Mouse (Mus musculus): ENCODE measurements around the gene Tmem86a.

Gene Tmem86a

DNA sequence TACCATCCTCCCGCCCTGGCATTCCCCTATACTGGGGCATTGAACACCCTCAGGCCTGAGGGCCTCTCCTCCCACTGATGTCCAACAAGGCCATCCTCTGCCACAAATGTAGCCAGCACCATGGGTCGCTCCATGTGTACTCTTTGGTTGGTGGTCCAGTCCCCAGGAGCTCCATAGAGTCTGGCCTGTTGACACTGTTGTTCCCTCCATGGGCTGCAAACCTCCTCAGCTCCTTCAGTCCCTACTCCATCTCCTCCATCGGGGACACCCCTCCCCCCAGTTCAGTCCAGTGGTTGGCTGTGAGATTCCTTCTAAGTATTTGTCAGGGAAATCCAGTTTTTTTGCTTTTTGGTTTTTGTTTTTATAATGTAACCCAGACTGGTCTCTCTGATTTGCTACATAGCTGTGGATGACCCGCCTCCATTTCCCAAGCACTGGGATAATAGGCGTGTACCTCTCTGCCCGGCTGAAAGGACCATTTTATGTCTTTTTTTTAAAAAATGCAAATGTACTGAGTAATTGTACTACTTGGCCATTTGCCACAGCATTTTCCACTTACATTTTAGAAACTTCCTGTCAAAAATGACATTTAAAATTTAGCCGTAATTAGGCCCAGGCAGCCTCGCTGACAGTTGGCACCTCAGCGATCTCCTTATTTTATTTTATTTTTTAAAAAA is 19.7 kb upstream of the Tmem86a start:
- DNase-seq, result no peak

DNA sequence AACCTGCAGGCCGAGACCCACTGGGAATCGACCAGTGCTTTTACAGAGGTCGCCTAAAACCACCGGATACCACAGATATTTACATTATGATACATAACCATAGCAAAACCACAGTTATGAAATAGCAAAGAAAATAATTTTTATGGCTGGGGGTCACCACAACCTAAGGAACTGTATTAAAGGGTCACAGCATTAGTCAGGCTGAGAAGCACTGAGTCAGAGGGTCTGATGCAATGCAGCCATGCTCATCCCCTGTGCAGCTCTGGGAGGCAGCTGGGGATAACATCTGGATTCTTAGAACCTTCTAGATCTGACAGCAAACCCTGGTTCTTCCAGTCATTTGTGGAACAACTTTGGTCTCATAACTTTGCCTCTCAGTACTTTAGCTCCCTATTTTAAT is 19.0 kb upstream of the Tmem86a start:
- DNase-seq, result no peak

DNA sequence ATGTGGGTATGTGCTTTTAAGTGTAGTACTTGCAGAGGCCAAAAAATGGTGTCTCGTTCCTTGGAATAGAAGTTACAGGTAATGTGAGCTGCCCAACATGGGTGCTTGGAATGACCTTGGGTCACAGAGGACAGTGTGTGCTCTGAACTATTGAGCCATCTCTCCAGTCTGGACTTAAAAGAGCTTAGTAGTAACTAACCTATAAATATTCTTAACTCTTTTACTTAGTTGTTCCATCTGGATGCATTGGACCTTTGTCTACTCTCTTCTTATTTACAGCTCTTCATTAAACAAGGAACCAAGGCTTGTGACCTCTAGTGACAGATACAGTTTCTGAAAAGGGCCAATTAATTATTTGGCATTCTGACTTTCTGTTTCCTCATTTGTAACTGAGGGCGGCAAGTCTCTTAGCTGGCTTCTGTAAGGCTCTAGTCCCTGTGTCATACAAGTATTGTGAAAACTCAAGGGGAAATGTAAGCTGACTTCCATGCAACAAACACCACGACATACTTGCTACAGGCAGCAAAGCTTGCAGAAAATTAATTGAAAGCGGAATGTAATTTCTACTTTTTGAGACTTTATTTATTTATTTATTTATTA is 15.5 kb upstream of the Tmem86a start:
- no peak for DNase-seq

DNA sequence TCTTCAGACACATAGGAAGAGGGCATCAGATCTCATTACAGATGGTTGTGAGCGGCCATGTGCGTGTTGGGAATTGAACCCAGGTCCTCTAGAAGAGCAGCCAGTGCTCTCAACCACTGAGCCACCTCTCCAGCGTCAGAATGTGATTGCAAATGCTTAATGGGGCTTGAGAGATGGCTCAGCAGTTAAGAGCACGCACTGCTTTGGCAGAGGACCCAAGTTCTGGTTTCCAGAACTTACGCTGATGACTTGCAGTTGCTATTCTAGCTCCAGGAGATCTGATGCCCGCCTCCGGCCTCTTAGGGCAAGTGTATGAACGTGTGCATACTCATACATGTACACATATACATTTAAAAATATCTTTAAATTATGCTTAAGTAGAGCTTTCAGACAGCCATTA is 15.0 kb upstream of the Tmem86a start:
- no peak for DNase-seq

DNA sequence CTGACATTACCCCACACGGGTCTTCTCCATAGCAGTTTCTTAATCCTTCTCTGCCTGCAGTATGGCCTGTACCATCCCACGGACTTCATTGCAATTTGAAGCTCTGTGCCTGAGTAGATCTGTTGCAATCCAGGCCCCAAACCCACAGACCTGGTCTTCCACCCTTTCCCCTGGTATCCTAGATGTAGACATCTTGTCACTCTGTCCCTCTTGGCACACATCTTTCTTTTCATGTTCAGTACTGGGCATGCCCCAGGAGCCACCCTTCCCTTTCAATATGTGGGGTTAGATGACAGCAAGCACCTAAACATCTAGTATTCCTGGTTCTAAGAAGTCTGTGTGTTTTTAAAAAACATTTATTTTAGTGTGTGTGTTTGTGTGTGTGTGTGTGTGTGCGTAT is 8.7 kb upstream of the Tmem86a start:
- peak; percentile 45 for DNase-seq

DNA sequence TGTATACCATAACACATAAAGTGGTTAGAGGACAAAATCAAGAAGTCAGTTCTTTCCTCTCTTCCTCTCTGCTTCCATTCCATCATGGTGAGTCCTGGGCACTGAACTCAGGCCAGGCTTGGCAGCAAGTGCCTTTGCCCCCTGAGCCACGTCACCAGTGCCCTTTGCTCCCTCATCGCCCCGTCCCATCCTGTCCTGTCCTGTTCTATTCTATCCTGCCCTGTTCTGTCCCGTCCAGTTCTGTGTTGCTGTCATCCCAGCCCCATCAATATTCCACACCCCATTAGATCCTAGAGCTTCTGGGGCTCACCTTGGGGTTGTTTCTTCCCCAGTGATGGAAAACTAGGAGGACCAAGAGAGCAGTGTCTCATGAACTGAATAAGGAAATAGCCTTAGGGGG is 8.3 kb upstream of the Tmem86a start:
- no peak for DNase-seq

DNA sequence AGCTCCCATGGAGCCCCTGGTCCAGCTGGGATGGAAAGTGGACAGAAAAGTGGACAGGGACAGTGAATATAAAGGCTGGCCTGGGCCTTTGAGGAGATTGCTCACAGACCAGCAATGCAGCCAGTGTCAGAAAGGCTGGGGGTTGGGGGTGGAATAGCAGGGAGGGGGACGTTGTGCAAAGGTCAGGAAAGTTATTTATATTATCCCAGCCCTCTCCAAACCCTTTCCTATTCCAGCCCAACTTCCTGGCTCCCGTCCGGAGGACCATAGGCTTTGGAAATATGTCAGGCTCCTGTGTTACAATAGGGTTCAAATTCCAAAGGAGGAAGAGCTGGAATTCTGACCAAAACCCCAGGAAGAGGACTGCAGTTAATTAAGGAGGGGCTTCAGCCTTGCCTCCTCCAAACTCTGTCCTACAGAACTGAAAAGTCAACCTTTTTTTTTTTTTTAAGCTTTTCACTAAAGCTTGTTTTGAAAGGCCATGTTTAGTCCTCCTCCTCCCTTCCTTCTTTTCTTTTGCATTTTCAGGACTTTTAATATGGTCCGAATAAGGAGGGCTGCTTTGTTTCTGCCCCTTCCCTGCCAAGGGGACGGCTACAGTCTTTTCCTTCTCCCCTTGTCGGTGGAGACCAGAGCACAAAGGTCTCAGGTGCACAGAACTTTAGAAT is 7.4 kb upstream of the Tmem86a start:
- no peak for DNase-seq

DNA sequence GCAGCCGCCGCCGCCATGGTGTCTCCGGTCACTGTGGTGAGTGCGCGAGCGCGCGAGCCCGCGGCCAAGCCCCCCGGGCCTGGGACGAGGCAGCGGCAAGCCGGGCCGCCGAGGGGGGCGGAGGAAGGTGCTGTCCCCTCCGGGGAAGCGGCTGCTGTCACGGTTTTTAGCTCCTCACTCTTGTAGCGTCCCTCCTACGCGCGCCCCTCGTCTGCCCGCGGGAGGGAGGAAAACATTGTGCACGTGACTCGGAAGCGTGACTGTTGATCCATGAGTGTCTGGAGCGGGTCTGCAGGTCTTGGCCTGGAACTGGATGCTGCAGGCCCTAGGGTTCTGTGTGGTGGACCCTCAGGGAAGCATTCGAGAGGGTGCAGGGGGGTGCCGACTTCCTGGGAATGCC is 365 bp downstream of the Tmem86a start:
- DNase-seq, result peak; percentile 74

DNA sequence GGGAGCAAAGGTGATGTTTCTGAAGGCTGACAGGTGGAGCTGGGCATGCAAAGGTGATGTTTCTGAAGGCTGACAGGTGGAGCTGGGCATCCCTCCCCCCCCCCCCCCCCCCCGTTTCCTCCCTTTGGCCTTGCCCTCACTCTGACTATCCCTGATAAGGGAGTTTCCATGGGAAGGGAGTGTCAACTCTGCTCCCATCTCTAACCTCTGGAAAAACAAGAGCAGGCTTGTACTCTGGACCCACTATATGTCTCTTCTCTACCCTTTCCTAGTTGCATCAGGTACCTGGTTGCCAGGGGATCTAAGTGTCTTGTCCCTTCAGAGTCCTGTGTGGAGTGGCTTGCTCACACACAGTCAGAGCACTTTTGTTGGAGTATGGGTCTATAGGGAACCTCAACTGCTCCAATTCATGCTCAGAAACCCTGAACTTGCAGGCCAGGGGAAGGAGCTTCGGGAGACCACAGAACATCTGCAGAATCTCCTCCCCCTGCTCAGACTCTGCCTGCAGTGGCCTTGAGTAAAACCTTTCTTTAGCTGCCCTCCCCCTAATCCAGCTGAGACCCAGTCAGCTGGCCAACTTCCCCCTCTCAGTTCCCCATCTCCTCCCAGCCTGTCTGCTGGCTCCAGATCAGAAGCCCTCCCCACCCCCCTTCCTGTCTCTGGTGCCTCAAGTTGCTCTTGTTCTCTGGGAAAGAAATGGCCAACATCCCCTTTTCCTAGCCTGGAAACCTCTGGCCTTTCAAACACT is 1.2 kb downstream of the Tmem86a start:
- peak; percentile 82 for DNase-seq

DNA sequence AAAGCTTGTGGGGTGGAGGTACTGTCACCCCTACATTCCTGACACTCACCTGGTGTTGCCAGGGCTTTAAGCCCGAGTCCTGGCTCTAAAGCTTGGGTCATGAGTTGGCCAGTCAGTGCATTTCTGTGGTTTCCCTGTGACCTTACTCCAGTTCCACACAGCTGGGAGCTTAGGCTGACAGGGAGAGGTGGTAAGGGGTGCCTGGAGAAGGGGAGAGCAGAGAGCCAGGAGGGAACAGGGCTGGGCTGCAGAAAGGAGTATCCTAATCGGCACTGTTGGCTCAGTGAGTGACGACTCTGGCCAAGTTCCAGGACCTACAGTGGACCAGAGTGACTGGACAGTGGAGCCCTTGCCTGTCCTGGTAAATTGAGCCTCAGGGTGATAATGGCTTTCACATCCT is 1.9 kb downstream of the Tmem86a start:
- DNase-seq, result peak; percentile 45

DNA sequence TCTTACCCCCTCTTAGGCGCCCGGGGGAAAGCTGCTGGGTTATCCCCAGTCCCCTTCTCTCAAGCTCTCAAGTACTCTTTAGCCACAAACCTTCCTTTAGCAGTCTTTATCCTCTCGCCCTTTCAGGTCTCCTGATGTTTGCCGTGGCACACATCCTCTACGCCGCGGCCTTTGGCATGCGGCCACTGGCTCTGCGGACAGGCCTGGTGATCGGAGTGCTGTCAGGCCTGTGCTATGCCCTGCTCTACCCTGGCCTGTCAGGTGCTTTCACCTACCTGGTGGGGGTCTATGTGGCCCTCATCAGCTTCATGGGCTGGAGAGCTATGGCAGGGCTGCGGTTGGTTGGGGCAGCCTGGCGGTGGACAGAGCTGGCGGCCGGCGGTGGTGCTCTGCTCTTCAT is 2.9 kb downstream of the Tmem86a start:
- no peak for DNase-seq

DNA sequence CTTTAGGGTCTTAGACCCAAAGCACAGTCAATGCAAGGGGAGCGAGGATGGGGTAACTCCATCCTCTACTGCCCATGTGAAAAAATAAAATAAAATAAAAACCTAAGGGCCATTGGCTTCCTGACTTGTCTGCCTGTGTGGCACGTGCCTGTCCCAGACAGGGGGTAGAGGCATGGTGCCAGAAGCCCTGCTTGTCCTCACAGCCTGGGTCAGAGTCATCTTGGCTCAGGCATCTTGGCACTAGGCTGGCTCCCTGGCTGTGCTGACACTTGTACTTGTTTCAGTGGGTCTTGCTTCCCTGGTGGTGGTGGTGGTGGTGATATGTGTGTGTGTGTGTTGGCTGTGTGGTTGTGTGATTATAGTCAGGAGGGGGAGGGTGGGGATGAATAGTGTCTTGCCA is 4.3 kb downstream of the Tmem86a start:
- peak; percentile 21 for DNase-seq

DNA sequence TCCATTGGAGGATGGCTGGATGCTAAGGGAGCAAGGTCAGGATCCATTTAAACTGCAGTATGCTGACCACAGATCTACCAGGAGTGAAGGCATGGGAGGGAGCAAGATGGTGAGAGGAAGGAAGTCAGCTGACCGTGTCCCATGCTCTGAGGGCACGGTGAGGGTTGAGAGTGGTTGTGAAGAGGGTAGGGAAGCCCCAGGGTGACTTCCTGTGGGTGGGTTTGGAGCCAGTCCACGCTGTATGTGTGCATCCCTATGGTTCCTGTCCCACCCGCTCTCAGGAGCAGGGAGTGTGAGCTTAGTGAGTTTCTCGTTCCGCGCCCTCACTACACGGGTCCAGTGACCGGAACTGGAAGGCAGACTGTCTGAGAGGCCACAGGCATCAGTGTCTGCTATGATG is 5.3 kb downstream of the Tmem86a start:
- peak; percentile 59 for DNase-seq

DNA sequence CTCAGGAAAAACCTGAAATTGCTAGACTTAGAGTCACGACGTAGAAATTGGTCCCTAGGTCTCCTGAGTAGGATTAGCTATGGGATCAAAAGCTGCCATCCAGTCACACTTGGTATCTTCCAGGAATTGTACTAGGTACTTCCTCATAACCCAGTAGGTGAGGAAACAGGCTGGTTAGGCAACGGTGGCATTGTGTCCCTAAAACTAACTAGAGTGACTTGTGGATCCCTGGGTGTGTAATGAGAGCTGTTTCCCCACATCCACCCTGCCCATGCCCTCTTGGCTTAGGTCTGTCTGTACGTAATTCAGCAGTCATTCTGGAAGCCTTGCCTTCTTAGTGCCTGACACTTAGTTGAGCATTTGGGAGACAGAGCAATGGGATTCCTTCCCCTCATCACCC is 5.9 kb downstream of the Tmem86a start:
- peak; percentile 75 for DNase-seq

DNA sequence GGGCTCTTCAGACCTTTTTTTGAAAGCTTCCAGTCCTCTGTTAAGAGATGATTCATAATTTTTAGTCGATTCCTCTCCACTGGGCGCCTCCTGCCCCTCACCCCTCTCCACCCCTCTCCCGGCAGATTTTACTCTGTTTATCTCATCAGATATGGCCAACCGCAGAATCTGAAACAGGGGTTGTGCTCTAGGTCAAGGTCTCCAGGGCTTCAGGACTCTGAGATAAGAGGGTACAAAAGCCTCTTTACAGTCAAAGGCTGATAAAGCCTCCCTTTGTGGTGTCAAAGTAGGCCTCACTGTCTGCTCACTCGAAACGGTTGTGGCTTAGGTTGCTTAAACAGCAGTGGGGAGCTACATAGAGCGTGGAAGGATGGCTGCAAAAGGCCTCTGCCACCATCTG is 8.9 kb downstream of the Tmem86a start:
- DNase-seq, result no peak

DNA sequence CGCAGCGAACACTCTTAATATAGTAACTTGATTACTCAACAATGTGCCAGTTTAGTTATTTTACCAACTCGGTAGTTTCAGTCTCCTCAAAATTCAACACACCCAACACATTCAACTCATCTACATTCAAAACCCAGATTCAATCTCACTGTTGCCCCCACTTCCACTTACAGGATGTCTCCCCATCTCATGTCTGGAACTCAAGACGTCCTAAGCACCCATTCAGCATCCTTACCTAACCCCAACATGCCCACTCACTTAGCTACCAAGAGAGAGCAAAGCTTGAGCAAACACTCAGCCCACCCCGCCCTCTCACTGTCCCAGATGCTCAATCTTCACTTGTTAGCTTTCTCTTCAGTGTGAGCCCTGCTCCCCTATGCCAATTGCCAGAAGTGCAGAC is 11.2 kb downstream of the Tmem86a start:
- no peak for DNase-seq

DNA sequence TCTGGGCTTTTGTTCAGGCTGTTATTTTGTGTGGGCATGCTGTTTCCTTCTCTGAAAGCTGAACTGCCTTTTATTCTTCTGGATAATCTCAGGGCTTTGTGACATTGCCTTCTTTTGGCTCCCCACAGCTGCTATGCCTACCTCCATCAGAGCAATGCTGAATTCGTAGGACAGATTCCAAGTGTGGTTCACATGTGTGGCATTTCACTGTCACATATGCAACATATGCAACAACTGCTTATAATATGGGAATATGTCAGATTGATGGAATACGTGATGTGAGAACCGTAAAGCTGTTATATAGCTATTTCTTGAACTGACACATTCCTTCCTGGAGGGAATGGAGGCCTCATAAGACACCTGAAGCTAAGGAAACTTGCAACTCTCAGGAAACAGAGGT is 16.5 kb downstream of the Tmem86a start:
- no peak for DNase-seq

DNA sequence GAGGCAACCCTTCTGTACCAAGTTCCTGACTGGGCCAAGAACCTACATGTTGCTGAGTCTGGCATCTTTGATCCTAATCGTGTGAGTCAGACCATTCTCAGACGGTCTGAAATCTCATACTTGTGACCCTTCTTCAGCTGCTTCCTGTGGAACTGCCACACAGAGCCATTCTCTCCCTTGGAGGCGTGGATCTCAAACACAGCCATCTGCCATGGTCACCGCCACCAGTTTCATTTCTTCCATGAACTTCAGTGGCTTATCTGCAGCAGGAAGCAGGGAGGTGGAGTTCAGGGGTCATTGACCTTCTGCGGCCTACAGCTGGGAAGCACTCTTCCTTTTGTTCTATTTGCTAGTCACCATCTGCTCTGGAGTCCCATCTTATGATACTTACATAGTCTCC is 17.5 kb downstream of the Tmem86a start:
- DNase-seq, result no peak

DNA sequence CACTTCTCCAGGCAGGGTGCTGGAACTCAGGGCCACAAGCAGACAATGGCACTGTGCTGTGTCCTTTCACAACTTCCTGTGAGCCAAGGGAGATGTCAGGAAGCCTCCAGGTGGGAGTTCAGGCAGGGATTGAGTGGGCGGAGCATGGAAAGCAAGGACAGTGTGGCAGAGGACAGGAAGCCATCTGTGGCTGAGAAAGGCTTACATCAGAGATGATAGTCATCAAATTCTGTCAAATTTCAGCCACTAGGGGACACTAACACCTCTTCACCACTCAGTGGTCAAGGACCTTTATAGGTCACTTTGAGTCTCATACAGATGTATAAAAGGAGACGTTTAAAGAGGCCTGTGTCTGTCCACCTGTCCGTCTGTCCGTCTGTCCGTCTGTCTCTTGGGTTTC is 22.1 kb downstream of the Tmem86a start:
- no peak for DNase-seq

DNA sequence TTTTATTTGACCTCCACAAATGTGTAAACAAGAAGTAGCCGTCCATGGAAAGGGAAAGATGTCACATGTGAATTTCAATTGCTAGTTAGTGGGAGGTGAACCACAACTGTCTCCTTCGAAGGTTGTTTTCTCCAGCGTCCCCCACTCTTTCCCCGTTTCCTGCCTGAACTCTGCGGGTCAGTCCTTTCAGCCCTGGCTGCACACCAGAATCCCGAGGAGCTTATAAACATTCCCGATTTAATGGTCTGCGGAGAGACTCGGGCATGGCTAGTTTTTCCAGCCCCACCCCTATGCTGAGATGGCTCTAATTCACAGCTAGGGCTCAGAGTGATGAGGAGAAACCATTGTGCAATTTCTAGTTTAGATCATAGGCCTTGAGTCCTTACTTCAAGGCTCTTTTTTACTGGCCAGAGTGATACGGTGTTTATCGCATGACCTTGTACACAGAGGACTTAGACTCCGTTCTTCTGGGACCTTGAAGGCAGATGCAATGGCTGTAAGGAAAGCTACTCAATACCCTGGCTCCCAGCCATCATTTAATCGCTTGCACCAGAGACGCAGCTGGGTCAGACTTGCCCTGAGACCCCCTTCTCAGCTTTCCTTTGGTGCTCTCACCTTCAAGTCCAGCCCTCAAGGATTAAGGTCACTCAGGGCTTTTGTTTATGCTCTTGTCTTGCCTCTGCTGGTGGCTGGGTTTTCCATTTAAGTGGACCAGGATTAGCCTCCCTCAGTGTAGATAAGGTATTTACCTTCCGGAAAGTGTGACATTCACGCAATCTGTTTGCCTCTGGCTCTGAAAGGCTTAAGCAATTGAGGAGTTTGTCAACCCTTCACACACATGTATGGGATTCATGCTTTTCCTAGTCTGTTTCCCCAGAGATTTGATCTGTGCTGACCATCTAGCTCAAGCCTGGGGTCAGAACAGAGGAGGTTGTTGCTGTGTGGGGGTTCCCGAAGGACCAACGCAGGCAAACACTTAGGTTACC is 23.4 kb downstream of the Tmem86a start:
- DNase-seq, result no peak

DNA sequence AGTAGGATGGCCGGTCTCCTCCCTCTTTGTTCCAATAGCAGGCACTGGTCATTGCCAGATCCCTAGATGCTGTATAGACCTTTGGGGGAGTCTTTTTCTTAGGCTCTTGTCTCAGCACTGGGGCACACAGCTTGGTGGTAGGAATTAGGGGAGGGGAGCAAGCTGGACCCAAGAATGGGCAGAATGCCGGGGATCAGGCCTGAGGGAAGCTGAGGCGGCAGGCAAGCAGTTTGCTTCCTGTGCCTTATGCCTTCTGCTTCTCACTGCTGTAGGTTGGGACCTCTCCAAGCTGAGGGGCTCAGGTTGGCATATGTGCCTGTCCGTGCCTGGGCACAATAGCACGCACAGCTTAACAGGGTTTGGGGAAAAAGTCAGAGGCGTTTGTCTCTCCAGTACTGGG is 25.8 kb downstream of the Tmem86a start:
- DNase-seq, result no peak

DNA sequence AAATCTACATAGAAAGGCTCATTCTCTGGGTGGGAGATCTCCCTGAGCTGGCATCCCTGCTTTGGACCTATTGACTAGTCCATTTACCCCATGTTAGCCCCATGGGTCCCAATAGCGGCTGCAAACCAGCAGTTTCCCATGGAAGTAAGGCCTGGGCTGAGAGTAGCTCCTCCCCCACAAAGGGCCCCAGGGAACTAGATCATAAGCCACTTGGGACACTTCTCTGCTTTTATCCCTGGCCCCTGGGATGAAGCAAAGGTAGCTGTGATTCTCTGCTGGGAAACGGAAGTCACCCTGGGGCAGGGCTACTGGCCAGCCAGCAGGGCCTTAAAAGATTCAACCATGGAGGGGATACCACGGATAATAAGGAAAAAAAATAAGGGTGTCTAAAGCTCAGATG is 26.3 kb downstream of the Tmem86a start:
- DNase-seq, result no peak

DNA sequence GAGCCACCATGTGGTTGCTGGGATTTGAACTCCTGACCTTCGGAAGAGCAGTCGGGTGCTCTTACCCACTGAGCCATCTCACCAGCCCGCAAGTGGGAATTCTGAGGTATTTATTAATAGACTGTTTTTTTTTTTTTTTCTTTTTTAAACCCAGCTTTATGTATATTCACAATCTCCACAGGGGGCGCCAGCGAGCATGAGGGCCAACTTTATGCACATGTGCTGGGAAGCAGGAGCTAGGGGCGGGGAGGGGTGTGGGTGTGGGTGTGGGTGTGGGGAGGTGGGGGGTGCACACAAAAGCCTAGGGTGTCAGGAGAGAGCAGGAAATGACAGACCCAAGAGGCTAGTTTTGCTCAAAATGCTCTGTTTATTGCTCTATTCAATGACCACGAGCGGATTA is 27.1 kb downstream of the Tmem86a start:
- peak; percentile 30 for DNase-seq
